Mouse (Mus musculus) liver, embryonic 12.5 days (tissue): Measurements from ENCODE around the gene Hes7. TPM values are rescaled to one million over a fixed set of nuclear protein-coding genes. Genes with fewer than 3 reads are reported as not detected.

Experiments
- ATAC-seq: fragments of 200-750 bp; cut with Nextera tagmentation; 2 replicates; pipeline ENCODE4 v1.8.0; 2017; ENCODE audit warnings: moderate number of reproducible peaks, mild to moderate bottlenecking, moderate library complexity
- H3K27ac ChIP-seq: fragments of 300-500 bp; sonication (generic); 2 replicates; pipeline ENCODE4 v1.5.1; 2016; ENCODE audit warnings: mild to moderate bottlenecking
- H3K27me3 ChIP-seq: fragments of 300-500 bp; sonication (generic); replicated peaks from 2 replicates; pipeline ENCODE4 v1.6.1; 2016; ENCODE audit warnings: mild to moderate bottlenecking, moderate library complexity
- H3K36me3 ChIP-seq: fragments of 300-500 bp; sonication (generic); 2 replicates; pipeline ENCODE4 v1.6.1; 2016; ENCODE audit warnings: mild to moderate bottlenecking, moderate library complexity
- H3K4me1 ChIP-seq: fragments of 300-500 bp; sonication (generic); 2 replicates; pipeline ENCODE4 v1.6.1; 2016
- H3K4me2 ChIP-seq: fragments of 300-500 bp; sonication (generic); 2 replicates; pipeline ENCODE4 v1.6.1; 2016; ENCODE audit warnings: mild to moderate bottlenecking, moderate library complexity
- H3K4me3 ChIP-seq: fragments of 300-500 bp; sonication (generic); 2 replicates; pipeline ENCODE4 v1.5.1; 2016; ENCODE audit warnings: mild to moderate bottlenecking, moderate library complexity
- H3K9ac ChIP-seq: fragments of 300-500 bp; sonication (generic); 2 replicates; pipeline ENCODE4 v1.6.1; 2016; ENCODE audit warnings: mild to moderate bottlenecking, moderate library complexity
- H3K9me3 ChIP-seq: fragments of 300-500 bp; sonication (generic); replicated peaks from 2 replicates; pipeline ENCODE4 v1.6.1; 2016; ENCODE audit warnings: mild to moderate bottlenecking, moderate library complexity
- WGBS: fragments of 180-500 bp; shearing (Covaris S2); methylation state at CpG from one replicate; pipeline ENCODE4 v1.1.7; 2016; ENCODE audit not compliant: insufficient replicate concordance; 5-methylcytosine and 5-hydroxymethylcytosine counted together
- polyA plus RNA-seq: library from polyadenylated mRNA; unstranded; fragments of >200 nt; fragmentation: Nextera tagmentation; extraction: Ambion mirVana; gene quantifications from 2 replicates; pipeline ENCODE4 v1.2.1, GENCODE M21; 2016

The Hes7 gene
- polyA plus RNA-seq, 1 experiment from 2014 or later = 0.46 TPM

DNA sequence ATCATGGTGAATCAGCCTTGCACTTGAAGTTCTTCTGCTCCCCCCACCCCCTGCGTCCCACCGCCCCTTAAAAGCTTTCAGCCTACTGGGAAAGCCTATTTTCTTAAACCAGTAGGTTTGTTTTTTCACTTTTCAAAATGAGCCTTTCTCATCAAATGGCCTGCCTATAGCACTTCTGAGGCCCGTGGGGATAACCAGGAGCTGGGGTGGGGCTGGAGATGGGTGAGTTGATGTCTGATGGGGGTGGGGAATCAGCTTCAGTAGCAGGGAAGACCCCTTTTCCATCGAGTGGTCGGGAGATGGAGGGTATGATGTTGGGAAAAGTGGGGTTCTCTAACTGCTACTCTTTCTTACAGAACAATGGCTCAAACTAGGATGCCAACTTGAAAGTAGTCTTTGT is 3.4 kb upstream of the Hes7 start:
- no peaks in the 10 kb centered on the region for H3K9me3 ChIP-seq
- no peak overlapping the region for H3K4me3 ChIP-seq
- H3K27ac ChIP-seq = no peak overlapping the region
- no peak for ATAC-seq
- peaks cover 52% of the 10 kb centered on the region for H3K4me1 ChIP-seq
- H3K36me3 ChIP-seq = no peaks in the 10 kb centered on the region
- WGBS = 51% methylated on average over 5 of the region's 5 CpGs
- H3K4me2 ChIP-seq = peak overlapping the region; percentile 99
- peaks cover 56% of the 10 kb centered on the region for H3K27me3 ChIP-seq
- H3K9ac ChIP-seq = no peak overlapping the region

DNA sequence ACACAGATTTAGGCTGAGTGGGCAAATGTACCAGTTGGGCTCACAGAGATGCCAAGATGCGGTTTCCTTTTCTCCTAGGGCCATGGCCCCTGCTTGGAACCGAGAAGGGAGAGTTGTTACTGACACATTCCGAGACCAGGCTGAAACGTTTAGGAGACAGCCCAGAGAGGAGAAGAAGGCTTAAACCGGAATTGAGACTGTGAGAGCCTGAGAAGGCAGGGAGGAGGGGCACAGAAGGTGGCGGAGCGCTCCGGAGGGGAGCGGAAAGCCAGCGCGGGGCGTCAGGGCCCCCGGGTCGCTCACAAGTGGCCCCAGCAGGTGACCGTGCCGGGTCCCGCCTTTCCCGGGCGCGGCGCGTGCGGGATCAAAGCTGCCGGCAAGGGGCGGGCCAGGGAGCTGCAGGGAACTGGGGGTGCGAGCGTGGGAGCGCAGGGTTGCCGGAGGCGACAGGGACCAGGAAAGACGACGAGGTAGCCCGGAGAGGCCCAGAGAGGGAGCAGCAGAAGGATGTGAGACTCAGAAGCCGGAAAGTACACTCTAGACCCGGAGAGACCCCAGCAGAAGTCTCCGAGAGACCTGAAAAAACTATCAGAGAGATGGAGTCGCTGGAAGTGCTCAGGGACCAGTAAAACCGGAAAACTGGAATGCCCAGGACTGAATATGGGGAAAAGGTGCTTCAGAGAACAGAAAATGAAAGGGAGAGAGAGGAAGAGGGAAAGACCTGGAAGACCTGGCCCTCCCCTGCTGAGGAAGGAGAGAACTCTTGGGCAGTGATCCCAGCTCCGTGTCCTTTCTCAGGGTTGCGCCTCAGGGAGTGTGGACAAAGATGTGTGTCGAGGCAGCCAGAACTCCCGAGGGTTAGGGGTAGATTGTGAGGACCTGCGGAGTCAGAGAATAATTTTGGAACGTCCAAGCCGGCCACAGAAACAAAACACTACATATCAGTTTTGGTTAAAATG is 2.2 kb upstream of the Hes7 start:
- Histone ChIP-seq H3K36me3 (no peaks in the 10 kb centered on the region), H3K27me3 (peaks cover 56% of the 10 kb centered on the region), H3K9ac (peak overlapping the region; percentile 67), H3K4me3 (peak overlapping the region; percentile 75), H3K9me3 (no peaks in the 10 kb centered on the region), H3K4me2 (peak overlapping the region; percentile 99), H3K27ac (peak overlapping the region; percentile 74), H3K4me1 (peaks cover 56% of the 10 kb centered on the region)
- peak; percentile 50 for ATAC-seq
- under 1% methylated on average over 45 of the region's 45 CpGs for WGBS

- Histone ChIP-seq H3K4me1 (peaks cover 59% of the 10 kb centered on the region), H3K4me3 (peak overlapping the region; percentile 75), H3K9ac (peak overlapping the region; percentile 67; the same call in 1 of the 2 replicates), H3K9me3 (no peaks in the 10 kb centered on the region), H3K27me3 (peaks cover 50% of the 10 kb centered on the region), H3K36me3 (no peaks in the 10 kb centered on the region), H3K4me2 (peak overlapping the region; percentile 99), H3K27ac (no peak overlapping the region)
- ATAC-seq = peak; percentile 21; the same call in 1 of the 2 replicates
- WGBS = under 1% methylated on average over 15 of the region's 15 CpGs
These were observed 1.4 kb upstream of the Hes7 start for GRCm38 (mm10) chr11:69118765-69119164.

DNA sequence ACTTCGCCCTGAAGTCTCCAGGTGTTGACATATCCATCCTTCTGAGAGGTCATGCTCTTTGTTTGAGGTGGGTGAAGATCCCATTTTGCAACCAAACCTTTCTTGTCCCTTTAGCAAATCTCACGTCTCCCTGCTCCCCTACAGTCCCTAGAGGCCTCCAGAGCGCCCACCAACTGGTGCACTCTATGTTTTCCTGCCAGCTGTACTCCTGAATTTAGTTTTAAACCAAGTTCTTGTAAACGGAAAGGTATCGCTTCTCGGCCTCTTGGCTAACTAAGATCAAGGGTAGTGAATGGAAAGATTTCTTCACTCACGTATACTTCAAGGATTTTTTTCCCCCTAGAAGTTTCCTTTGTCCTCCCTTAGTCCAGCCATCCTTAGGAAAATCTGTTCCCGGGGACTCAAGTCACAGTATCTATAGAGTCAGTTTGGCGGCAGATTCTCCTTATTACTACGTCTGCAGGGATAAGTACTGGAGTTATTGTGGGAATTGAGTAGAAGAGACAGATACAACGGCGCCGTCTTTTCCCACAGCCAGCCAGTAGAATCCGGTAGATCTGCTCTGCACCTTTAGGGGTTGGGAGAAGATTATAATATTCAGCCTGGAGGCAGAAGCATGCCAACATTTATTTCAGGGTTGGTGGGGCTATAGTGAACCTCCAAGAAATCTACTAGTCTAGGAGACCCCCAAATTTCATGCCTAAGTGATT is 603 bp upstream of the Hes7 start:
- H3K36me3 ChIP-seq = no peaks in the 10 kb centered on the region
- H3K9ac ChIP-seq = no peak overlapping the region
- no peaks in the 10 kb centered on the region for H3K9me3 ChIP-seq
- peak overlapping the region; percentile 99 for H3K4me2 ChIP-seq
- ATAC-seq = no peak
- 43% methylated on average over 14 of the region's 14 CpGs for WGBS
- peaks cover 59% of the 10 kb centered on the region for H3K4me1 ChIP-seq
- H3K27ac ChIP-seq = no peak overlapping the region
- H3K4me3 ChIP-seq = peak overlapping the region; percentile 75
- peaks cover 47% of the 10 kb centered on the region for H3K27me3 ChIP-seq

- Histone ChIP-seq H3K4me2 (peak overlapping the region; percentile 99), H3K9ac (peak overlapping the region; percentile 74), H3K4me3 (peak overlapping the region; percentile 75), H3K9me3 (no peaks in the 10 kb centered on the region), H3K36me3 (no peaks in the 10 kb centered on the region), H3K27me3 (peaks cover 41% of the 10 kb centered on the region), H3K4me1 (peaks cover 68% of the 10 kb centered on the region), H3K27ac (no peak overlapping the region)
- ATAC-seq = no peak
- under 1% methylated on average over 33 of the region's 33 CpGs for WGBS
These were observed 967 bp downstream of the Hes7 start for GRCm38 (mm10) chr11:69121001-69121740.

DNA sequence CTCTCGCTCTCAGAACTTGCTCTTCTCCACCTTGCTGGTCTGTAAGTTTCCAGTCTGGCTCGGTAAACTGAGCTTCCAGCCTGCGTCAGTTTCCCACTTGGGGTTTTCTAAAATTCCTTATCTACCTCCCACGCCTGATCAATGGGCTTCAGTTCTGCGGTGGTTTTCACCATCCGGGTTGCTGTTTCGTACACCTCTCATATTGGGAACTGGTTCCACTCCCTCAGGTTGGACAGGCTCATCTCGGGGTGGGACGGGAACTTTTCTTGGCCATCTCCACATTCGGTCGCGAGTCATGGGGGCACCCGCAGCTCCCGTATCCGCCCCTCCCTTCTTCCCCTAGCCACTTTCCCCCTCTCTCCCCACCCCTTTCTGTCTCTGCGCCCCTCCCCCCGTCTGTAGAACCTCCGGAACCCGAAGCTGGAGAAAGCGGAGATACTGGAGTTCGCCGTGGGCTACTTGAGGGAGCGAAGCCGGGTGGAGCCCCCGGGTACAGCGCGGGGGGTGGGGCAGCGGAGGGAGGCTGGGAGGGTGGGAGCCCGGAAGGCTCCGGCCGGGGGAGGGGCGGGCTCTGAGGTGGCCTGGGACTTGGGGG is 1.6 kb downstream of the Hes7 start:
- ATAC-seq = no peak
- Histone ChIP-seq H3K36me3 (no peaks in the 10 kb centered on the region), H3K4me3 (peak overlapping the region; percentile 75), H3K4me1 (peaks cover 71% of the 10 kb centered on the region), H3K9me3 (no peaks in the 10 kb centered on the region), H3K9ac (peak overlapping the region; percentile 74), H3K27ac (peak overlapping the region; percentile 73), H3K4me2 (peak overlapping the region; percentile 99), H3K27me3 (peaks cover 45% of the 10 kb centered on the region)
- WGBS = under 1% methylated on average over 28 of the region's 32 CpGs

- Histone ChIP-seq H3K9ac (peak within 1 kb of the TSS; percentile 74), H3K4me3 (peak within 1 kb of the TSS; percentile 75), H3K27ac (peak within 1 kb of the TSS; percentile 73), H3K4me1 (peaks cover 68% of the 10 kb centered on the region), H3K4me2 (peak within 1 kb of the TSS; percentile 99), H3K36me3 (no peaks in the 10 kb centered on the region), H3K9me3 (no peaks in the 10 kb centered on the region), H3K27me3 (peaks cover 51% of the 10 kb centered on the region)
- ATAC-seq = peak; percentile 19
- WGBS = under 1% methylated on average over 66 of the region's 66 CpGs
These were observed 2.2 kb downstream of the Hes7 start, which contains the start of gene 9130213A22Rik for GRCm38 (mm10) chr11:69122336-69122951. TSS of gene 9130213A22Rik (minus strand) at chr11:69122589.

DNA sequence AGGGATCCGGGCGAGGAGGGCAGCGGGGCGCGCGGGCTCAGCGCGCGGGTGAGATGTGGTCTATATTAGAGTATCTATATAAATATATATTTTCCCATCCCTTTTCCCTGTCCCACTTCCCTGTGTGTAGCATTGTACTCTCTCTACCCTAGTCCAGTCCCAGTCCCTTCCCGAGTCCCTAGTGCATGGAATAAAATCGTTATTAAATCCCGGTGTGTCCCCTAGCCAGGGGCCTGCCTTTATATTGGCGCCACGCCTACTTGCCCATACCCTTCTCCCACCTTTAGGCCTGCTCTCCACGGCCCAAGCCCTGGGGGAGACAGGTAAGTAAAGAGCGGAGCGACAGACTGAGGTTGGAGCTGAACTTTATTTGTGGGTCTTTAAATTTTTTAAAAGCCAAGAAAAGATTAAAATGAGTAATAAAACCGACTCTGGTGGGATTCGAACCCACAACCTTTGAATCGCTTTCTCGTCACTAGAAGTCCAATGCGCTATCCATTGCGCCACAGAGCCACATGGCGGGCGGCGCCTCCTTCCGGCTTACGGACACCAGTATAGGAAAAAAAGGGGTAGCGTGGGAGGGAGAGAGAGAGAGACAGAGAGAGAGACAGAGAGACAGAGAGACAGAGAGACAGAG is 3.0 kb downstream of the Hes7 start:
- peaks cover 57% of the 10 kb centered on the region for H3K27me3 ChIP-seq
- peak overlapping the region; percentile 75 for H3K4me3 ChIP-seq
- no peaks in the 10 kb centered on the region for H3K36me3 ChIP-seq
- H3K9me3 ChIP-seq = no peaks in the 10 kb centered on the region
- under 1% methylated on average over 29 of the region's 29 CpGs for WGBS
- H3K4me2 ChIP-seq = peak overlapping the region; percentile 99
- peak overlapping the region; percentile 74 for H3K9ac ChIP-seq
- H3K27ac ChIP-seq = peak overlapping the region; percentile 76
- H3K4me1 ChIP-seq = peaks cover 64% of the 10 kb centered on the region
- peak; percentile 28; the same call in 1 of the 2 replicates for ATAC-seq

GRCm38 (mm10) chr11:69123693-69124497 is 3.7 kb downstream of the Hes7 start:
- H3K27me3 ChIP-seq = peaks cover 63% of the 10 kb centered on the region
- H3K27ac ChIP-seq = peak overlapping the region; percentile 76
- under 1% methylated on average over 31 of the region's 31 CpGs for WGBS
- ATAC-seq = peak; percentile 78
- H3K4me1 ChIP-seq = peaks cover 63% of the 10 kb centered on the region
- H3K9me3 ChIP-seq = no peaks in the 10 kb centered on the region
- H3K4me2 ChIP-seq = peak overlapping the region; percentile 99
- H3K9ac ChIP-seq = peak overlapping the region; percentile 74
- no peaks in the 10 kb centered on the region for H3K36me3 ChIP-seq
- peak overlapping the region; percentile 75 for H3K4me3 ChIP-seq

DNA sequence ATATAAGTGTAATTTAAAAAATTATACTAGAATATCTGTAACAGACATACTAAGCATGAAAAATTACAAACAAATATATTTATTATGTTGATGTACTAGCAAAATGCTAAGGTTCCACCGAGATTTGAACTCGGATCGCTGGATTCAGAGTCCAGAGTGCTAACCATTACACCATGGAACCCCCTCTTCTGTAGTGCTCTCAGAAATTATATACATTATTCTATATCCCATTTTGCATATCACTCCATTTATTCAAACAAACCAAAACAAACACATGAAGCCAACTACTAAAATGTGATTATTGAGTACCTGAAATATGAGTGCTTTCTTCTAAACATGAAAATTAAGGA is 4.3 kb downstream of the Hes7 start:
- Histone ChIP-seq H3K36me3 (no peaks in the 10 kb centered on the region), H3K4me2 (peak overlapping the region; percentile 99), H3K27ac (no peak overlapping the region), H3K9ac (no peak overlapping the region), H3K4me3 (peak overlapping the region; percentile 75), H3K27me3 (peaks cover 62% of the 10 kb centered on the region), H3K9me3 (no peaks in the 10 kb centered on the region), H3K4me1 (peaks cover 57% of the 10 kb centered on the region)
- WGBS = 0% methylated on average over 3 of the region's 3 CpGs
- ATAC-seq = peak; percentile 58
